Mouse (Mus musculus) G1E-ER4 (cell line): Measurements from ENCODE around the gene Fkbp4. TPM values are rescaled to one million over a fixed set of nuclear protein-coding genes. Genes with fewer than 3 reads are reported as not detected.

Experiments
- GATA1 ChIP-seq: IDR thresholded peaks from one replicate; pipeline ENCODE4 v1.8.0; 2012; ENCODE audit warnings: low read length, inconsistent platforms
- polyA plus RNA-seq: library from polyadenylated mRNA; stranded (reverse); fragments of >175 nt; gene quantifications from 2 replicates; pipeline ENCODE4 v1.2.3, GENCODE M21; 2012

Gene Fkbp4
- polyA plus RNA-seq, 1 experiment: 391 TPM

GRCm38 (mm10) chr6:128423496-128424268 is 14.8 kb downstream of the Fkbp4 start:
- TF ChIP-seq GATA1: no peak

- no peak for TF ChIP-seq GATA1
Measured at GRCm38 (mm10) chr6:128421480-128421879, 17.0 kb downstream of the Fkbp4 start.

GRCm38 (mm10) chr6:128421036-128421435 is 17.4 kb downstream of the Fkbp4 start:
- TF ChIP-seq GATA1: no peak

GRCm38 (mm10) chr6:128418076-128418475 is 20.4 kb downstream of the Fkbp4 start:
- no peak for TF ChIP-seq GATA1

- no peak for TF ChIP-seq GATA1
Measured at GRCm38 (mm10) chr6:128416169-128416568, 22.3 kb downstream of the Fkbp4 start.

- no peak for TF ChIP-seq GATA1
Measured at GRCm38 (mm10) chr6:128411115-128411514, 27.4 kb downstream of the Fkbp4 start.

GRCm38 (mm10) chr6:128410305-128410704 is 28.2 kb downstream of the Fkbp4 start:
- no peak for TF ChIP-seq GATA1

GRCm38 (mm10) chr6:128408544-128409125 is 29.8 kb downstream of the Fkbp4 start:
- no peak for TF ChIP-seq GATA1

- TF ChIP-seq GATA1: no peak
Measured at GRCm38 (mm10) chr6:128404708-128405107, 33.8 kb downstream of the Fkbp4 start.

- TF ChIP-seq GATA1: no peak
Measured at GRCm38 (mm10) chr6:128399421-128400185, 38.9 kb downstream of the Fkbp4 start.

- no peak for TF ChIP-seq GATA1
Measured at GRCm38 (mm10) chr6:128398996-128399395, 39.5 kb downstream of the Fkbp4 start, which contains the start of gene Nrip2. Nrip2 (plus strand) TSS chr6:128399296.

- TF ChIP-seq GATA1: no peak
Measured at GRCm38 (mm10) chr6:128397574-128398261, 40.8 kb downstream of the Fkbp4 start.

- TF ChIP-seq GATA1: no peak
Measured at GRCm38 (mm10) chr6:128390683-128391082, 47.8 kb downstream of the Fkbp4 start.

GRCm38 (mm10) chr6:128389185-128389584 is 49.3 kb downstream of the Fkbp4 start:
- TF ChIP-seq GATA1: no peak

- TF ChIP-seq GATA1: no peak
Measured at GRCm38 (mm10) chr6:128385026-128385425, 53.5 kb downstream of the Fkbp4 start.

GRCm38 (mm10) chr6:128383752-128384151 is 54.7 kb downstream of the Fkbp4 start:
- TF ChIP-seq GATA1: no peak

- no peak for TF ChIP-seq GATA1
Measured at GRCm38 (mm10) chr6:128381254-128381653, 57.2 kb downstream of the Fkbp4 start.

Other genes starting within 250 kb of the Fkbp4 start
- not detected in 2 replicates for gene Tead4, start 137.9 kb downstream of the Fkbp4 start, polyA plus RNA-seq
- 6.6 and 8.5 TPM in 2 replicates for gene Tulp3, start 82.8 kb downstream of the Fkbp4 start, polyA plus RNA-seq
- gene Rhno1, start 75.8 kb downstream of the Fkbp4 start, polyA plus RNA-seq: 86.4 and 122 TPM in 2 replicates
- gene Foxm1, start 75.7 kb downstream of the Fkbp4 start, polyA plus RNA-seq: 59.5 and 69.3 TPM in 2 replicates
- not detected in 2 replicates for gene Tex52, start 63.2 kb downstream of the Fkbp4 start, polyA plus RNA-seq
- not detected in 2 replicates for gene Gm44596, start 63.2 kb downstream of the Fkbp4 start, polyA plus RNA-seq
- not detected in 2 replicates for gene Nrip2, start 39.4 kb downstream of the Fkbp4 start, polyA plus RNA-seq
- gene Itfg2, start 13.7 kb downstream of the Fkbp4 start, polyA plus RNA-seq: 26.2 and 33.2 TPM in 2 replicates
- gene Pzp, start 88.0 kb upstream of the Fkbp4 start, polyA plus RNA-seq: not detected in 2 replicates
- gene A2ml1, start 142.9 kb upstream of the Fkbp4 start, polyA plus RNA-seq: not detected in 2 replicates
- gene Klrb1a, start 184.9 kb upstream of the Fkbp4 start, polyA plus RNA-seq: not detected in 2 replicates
- not detected in 2 replicates for gene Clec2h, start 223.7 kb upstream of the Fkbp4 start, polyA plus RNA-seq